Mouse (Mus musculus): ENCODE results near the gene Gm8024.
"Not testable (repeated sequence)": the region's sequence is repeated elsewhere in the genome, so short reads cannot be mapped to it uniquely, and the experiment has no call there.

Gm8024 gene

GRCm38 (mm10) chr14:42524182-42524581 is at the start of gene Gm8024:
TSS of gene Gm8024 (minus strand) at chr14:42524282.
- not testable (repeated sequence) for DNase-seq (ENCODE audit: extremely low spot score)

GRCm38 (mm10) chr14:42543170-42543701 is 19.2 kb upstream of the Gm8024 start:
- DNase-seq (ENCODE audit: extremely low spot score): not testable (repeated sequence)

- not testable (repeated sequence) for DNase-seq (ENCODE audit: extremely low spot score)
Observed at GRCm38 (mm10) chr14:42542316-42543169, 18.5 kb upstream of the Gm8024 start.

- not testable (repeated sequence) for DNase-seq (ENCODE audit: extremely low spot score)
Observed at GRCm38 (mm10) chr14:42502249-42502648, 21.8 kb downstream of the Gm8024 start, which contains the start of gene Gm8020. TSS of gene Gm8020 (minus strand) at chr14:42502349.
